Mouse (Mus musculus): ENCODE data around the gene Lrp5.

Gene Lrp5

DNA sequence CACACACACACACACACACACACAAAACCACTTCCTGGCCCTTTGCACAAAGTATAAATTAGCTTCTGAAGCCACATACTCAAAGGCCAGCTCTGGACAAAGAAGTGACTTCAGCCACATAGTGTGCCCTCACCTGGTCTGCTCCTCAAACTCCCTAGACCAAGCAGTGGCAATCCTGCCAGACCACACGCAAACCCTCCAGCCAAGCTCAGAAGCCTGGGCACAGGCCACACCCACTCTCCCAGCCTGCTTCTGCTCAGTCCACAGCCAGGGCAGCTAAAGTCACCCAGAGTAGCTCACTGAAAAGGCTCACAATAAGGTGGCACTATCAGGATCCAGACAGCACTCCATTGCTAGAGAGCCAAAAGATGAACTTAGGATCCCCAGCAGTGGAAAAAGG is 30.2 kb downstream of the Lrp5 start:
- DNase-seq (ENCODE audit: low spot score in 2 of 2), result no peak

DNA sequence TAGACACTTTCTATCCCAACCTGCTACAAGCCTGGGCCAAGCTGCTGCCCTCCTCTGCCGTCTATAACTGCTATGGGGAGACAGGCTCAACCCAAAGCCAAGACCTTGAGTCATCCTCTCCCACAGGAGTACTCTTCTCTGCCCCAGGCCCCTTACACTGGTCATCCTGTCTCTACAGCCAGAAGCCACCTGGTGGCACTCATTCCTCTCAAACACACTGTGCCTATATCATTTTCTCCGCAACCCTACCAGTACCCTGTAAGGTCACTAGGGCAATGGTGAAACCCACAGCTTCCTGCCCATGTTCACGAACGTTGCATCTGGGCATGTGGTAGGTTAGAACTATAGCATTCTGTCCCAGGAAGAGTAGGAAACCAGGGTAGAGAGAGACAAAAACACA is 31.4 kb downstream of the Lrp5 start:
- DNase-seq (ENCODE audit: low spot score in 2 of 2), result no peak

- DNase-seq (ENCODE audit: low spot score in 2 of 2), result peak in 1 of 2 experiments; percentile 43
These were observed 32.3 kb downstream of the Lrp5 start for GRCm38 (mm10) chr19:3654058-3654457.

GRCm38 (mm10) chr19:3653508-3653907 is 32.9 kb downstream of the Lrp5 start:
- no peak for DNase-seq (ENCODE audit: low spot score in 2 of 2)

- no peak for DNase-seq (ENCODE audit: low spot score in 2 of 2)
These were observed 34.4 kb downstream of the Lrp5 start for GRCm38 (mm10) chr19:3651989-3652388.

DNA sequence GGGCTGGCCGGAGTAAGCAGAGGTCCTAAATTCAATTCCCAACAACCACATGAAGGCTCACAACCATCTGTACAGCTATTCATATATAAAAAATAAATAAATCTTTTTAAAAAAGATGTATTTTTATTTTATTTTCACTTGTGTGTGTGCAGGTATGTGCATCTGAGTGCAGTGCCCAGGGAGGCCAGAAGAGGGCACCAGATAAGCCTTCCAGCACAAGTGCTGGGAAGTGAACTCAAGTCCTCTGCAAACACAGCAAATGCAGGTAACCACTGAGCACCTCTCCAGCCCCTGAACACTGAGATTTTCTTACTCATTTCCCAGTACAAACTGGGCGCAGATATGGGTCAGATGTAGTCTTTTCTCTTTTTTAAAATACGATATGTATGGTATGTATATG is 35.1 kb downstream of the Lrp5 start:
- no peak for DNase-seq (ENCODE audit: low spot score in 2 of 2)

DNA sequence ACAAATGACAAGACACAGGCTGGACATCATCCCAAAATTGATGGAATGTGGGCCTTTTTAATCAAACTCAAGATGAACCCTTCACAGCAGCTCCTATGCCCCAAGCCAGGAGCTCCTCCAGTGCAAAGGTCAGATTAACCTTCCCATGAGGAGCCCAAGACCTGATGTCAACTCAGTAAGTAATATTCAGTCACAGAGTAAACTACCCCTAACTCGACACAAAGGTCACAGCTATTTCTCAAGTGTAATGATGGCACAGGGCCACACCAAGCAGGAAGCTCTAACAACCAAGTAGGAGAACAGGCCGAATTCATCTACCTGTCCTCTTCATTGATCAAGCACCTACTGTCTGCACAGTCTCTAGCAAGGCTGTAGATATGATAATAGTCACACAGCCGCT is 35.9 kb downstream of the Lrp5 start:
- no peak for DNase-seq (ENCODE audit: low spot score in 2 of 2)

GRCm38 (mm10) chr19:3648830-3649450 is 37.4 kb downstream of the Lrp5 start:
- DNase-seq (ENCODE audit: low spot score in 2 of 2), result no peak

DNA sequence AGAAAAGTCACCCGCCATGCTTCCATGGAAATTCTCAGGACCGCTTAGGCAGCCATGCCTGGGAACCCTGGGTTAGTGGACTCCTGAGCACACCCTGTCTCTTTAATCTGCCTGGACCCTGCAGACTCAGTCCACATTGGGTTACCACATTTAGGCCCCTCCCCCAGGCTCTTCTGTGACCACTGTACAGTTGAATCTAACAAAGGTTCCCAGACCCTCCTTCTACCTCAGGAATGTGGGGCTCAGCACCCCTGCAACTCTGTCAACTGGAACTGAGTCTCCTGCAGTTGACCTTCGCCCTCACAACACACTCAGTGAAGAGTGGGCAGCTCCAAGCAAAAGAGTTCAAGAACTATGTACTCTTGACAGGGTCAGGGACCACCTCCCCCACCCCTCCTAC is 38.4 kb downstream of the Lrp5 start:
- no peak for DNase-seq (ENCODE audit: low spot score in 2 of 2)

DNA sequence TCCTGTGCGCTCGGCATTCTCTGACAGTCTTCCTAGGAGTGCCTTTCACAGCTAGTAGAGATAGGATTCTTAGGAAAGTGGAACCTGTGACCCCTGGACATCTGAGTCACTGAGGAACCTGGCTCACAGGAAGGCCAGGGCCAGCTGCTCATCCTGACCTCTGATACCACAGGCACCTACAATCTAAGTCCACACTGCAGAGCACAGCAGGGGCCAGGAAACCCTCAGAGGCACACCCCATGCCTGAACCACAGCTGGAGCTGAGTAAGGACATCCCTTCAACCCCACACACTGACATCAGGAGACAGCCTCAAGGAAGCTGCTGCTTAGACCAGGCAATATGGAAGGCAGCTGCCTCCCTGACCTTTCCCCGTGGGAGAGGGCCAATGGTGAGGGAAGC is 40.6 kb downstream of the Lrp5 start:
- peak in 1 of 2 experiments; percentile 20 for DNase-seq (ENCODE audit: low spot score in 2 of 2)

- DNase-seq (ENCODE audit: low spot score in 2 of 2), result no peak
These were observed 41.0 kb downstream of the Lrp5 start for GRCm38 (mm10) chr19:3645318-3645717.

GRCm38 (mm10) chr19:3639561-3639960 is 46.8 kb downstream of the Lrp5 start:
- no peak for DNase-seq (ENCODE audit: low spot score in 2 of 2)

DNA sequence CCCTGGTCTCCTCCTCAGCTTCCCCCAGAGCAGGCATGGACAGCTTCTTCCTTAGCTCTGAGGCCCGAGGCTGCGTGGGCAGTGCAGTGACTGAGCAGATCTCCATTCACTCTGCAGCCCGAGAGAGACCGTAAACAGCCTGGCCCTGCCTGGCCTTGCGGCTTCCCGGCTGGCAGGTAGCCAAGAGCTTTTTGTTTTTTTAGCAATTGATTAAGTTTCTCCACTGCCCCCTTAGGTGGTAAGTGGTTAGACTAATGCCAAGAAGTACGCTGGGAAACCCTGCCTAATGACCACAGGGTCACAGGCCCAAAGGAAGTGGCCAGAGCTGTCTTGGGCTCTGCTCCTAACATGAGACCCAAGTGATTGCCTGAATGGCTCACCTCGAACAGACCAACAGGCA is 47.7 kb downstream of the Lrp5 start:
- DNase-seq (ENCODE audit: low spot score in 2 of 2), result peak; percentile 63 to 70

GRCm38 (mm10) chr19:3632018-3632417 is 54.3 kb downstream of the Lrp5 start:
- no peak for DNase-seq (ENCODE audit: low spot score in 2 of 2)

- no peak for DNase-seq (ENCODE audit: low spot score in 2 of 2)
These were observed 54.9 kb downstream of the Lrp5 start for GRCm38 (mm10) chr19:3631431-3631830.

- DNase-seq (ENCODE audit: low spot score in 2 of 2), result no peak
These were observed 55.9 kb downstream of the Lrp5 start for GRCm38 (mm10) chr19:3630486-3630885.

DNA sequence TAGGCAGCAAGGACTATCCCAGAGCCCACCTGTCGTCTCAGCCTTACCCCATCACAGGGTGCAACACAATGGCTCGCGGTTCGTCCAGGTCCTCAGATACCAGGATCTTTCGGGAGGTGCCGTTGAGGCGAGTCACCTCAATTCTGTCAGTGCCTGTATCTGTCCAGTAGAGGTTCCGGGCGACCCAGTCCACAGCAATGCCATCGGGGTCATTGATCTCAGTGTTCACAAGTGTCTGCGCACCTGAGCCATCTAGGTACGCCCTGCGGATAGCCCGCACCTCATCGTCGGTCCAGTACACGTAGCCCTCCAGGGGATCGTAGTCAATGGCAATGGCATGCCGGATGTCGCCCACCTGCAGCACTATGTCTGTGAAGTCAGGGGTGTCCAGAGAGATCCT is 56.3 kb downstream of the Lrp5 start:
- no peak for DNase-seq (ENCODE audit: low spot score in 2 of 2)

GRCm38 (mm10) chr19:3628223-3628622 is 58.1 kb downstream of the Lrp5 start:
- DNase-seq (ENCODE audit: low spot score in 2 of 2), result no peak

GRCm38 (mm10) chr19:3625111-3625510 is 61.3 kb downstream of the Lrp5 start:
- no peak for DNase-seq (ENCODE audit: low spot score in 2 of 2)

- DNase-seq (ENCODE audit: low spot score in 2 of 2), result peak in 1 of 2 experiments; percentile 61
These were observed 62.5 kb downstream of the Lrp5 start for GRCm38 (mm10) chr19:3623824-3624223.

GRCm38 (mm10) chr19:3623294-3623693 is 63.1 kb downstream of the Lrp5 start:
- no peak for DNase-seq (ENCODE audit: low spot score in 2 of 2)

DNA sequence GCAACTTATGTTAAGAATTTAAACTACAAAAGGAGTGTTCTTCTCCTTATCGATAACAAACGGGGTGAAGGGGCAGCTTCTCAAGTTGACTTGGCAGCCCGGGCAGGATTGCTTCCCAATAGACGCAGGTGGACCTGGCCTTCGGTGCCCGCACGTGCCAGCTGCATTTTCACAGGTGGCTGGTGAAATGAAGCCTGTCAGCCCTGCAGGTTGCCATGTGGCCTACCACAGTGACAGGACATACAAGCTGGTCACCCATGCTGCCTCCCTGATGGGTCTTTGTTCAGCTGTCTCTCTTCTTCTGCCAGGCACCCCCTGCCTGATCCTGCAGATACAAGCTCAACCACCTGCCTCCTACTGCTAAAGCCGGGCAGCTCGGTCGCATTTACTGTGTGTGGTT is 65.5 kb downstream of the Lrp5 start:
- no peak for DNase-seq (ENCODE audit: low spot score in 2 of 2)

DNA sequence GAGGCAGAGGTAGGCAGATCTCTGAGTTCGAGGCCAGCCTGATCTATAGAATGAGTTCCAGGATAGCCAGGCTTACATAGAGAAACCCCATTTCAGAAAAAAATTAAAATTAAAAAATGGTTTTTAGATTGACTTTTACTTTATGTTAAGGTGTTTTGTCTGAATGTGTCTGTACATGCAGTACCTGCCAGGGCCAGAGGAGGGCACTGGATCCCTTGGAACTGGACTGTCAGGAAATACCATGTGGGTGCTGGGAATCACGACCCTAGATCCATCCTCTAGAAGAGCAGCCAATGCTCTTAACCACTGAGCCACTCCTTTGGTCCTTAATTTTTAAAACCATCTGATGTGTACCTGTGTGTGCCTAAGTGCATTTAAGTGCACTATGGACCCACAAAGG is 67.0 kb downstream of the Lrp5 start:
- DNase-seq (ENCODE audit: low spot score in 2 of 2), result no peak

DNA sequence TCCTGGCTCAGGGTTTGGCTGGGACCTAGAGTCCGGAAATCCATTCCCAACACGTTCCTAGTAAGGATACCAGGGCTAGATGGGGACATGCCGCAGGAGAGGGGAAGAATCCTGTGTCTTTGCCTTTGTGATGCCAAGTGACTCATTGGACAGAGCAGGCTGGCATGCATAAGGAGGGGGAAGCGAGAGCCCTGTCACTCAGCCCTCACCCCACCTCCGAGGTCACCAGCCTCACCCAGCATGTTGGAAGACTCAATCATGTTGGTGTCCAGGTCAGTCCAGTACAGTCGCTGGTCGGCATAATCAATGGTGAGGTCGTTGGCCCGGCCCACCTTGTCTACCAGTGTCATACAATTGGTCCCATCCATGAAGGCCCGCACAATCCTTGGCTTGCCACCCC is 72.4 kb downstream of the Lrp5 start:
- DNase-seq (ENCODE audit: low spot score in 2 of 2), result no peak

Measured in heart, adult 9 months (tissue).